Mouse (Mus musculus) activated CD4-positive, CD25-positive, alpha-beta regulatory T cell, adult 4 months (primary cell): ENCODE measurements at regions not wholly inside any gene's neighbourhood (a gene's known extent, or its start where the extent isn't known, plus 50 kb on each side); places are given as distances from the start of the nearest gene placed in this dataset.
A peak's percentile ranks its signal among the peaks of the same experiment; 100 is the strongest.

Experiments used
- ATAC-seq: one replicate; pipeline ENCODE4 v1.8.0; 2017

- no peak for ATAC-seq
Observed at GRCm38 (mm10) chr8:34623783-34624182, 512.2 kb upstream of the Gm10131 start.

GRCm38 (mm10) chr8:34622177-34623114 lies 510.9 kb upstream of the Gm10131 start:
- ATAC-seq: peak; percentile 94

- ATAC-seq: no peak
Observed at GRCm38 (mm10) chr8:34618046-34618445, 506.5 kb upstream of the Gm10131 start.

GRCm38 (mm10) chr8:34614987-34615386 lies 503.4 kb upstream of the Gm10131 start:
- ATAC-seq: no peak

GRCm38 (mm10) chr8:34614031-34614526 lies 502.5 kb upstream of the Gm10131 start:
- no peak for ATAC-seq

- no peak for ATAC-seq
Observed at GRCm38 (mm10) chr8:34613138-34613537, 501.6 kb upstream of the Gm10131 start.

- no peak for ATAC-seq
Observed at GRCm38 (mm10) chr8:34612396-34612795, 500.9 kb upstream of the Gm10131 start.

- no peak for ATAC-seq
Observed at GRCm38 (mm10) chr8:34610186-34610585, 498.6 kb upstream of the Gm10131 start.

GRCm38 (mm10) chr8:34607426-34607825 lies 495.9 kb upstream of the Gm10131 start:
- ATAC-seq: no peak

GRCm38 (mm10) chr8:34605031-34605430 lies 493.5 kb upstream of the Gm10131 start:
- ATAC-seq: no peak

- ATAC-seq: no peak
Observed at GRCm38 (mm10) chr8:34604581-34604980, 493.0 kb upstream of the Gm10131 start.

GRCm38 (mm10) chr8:34601426-34601953 lies 490.0 kb upstream of the Gm10131 start:
- no peak for ATAC-seq

GRCm38 (mm10) chr8:34600880-34601279 lies 489.3 kb upstream of the Gm10131 start:
- no peak for ATAC-seq

- no peak for ATAC-seq
Observed at GRCm38 (mm10) chr8:34596593-34596992, 485.1 kb upstream of the Gm10131 start.

GRCm38 (mm10) chr8:34590976-34591749 lies 479.6 kb upstream of the Gm10131 start:
- peak; percentile 46 for ATAC-seq

GRCm38 (mm10) chr8:34578043-34578442 lies 466.5 kb upstream of the Gm10131 start:
- no peak for ATAC-seq

GRCm38 (mm10) chr8:34574009-34574408 lies 462.5 kb upstream of the Gm10131 start:
- ATAC-seq: no peak

- ATAC-seq: no peak
Observed at GRCm38 (mm10) chr8:34573007-34573881, 461.7 kb upstream of the Gm10131 start.

GRCm38 (mm10) chr8:34571736-34572135 lies 460.2 kb upstream of the Gm10131 start:
- ATAC-seq: no peak

- ATAC-seq: no peak
Observed at GRCm38 (mm10) chr8:34562278-34562677, 450.7 kb upstream of the Gm10131 start.

- ATAC-seq: no peak
Observed at GRCm38 (mm10) chr8:34549786-34550185, 438.2 kb upstream of the Gm10131 start.

GRCm38 (mm10) chr8:34546815-34547214 lies 435.3 kb upstream of the Gm10131 start:
- ATAC-seq: peak; percentile 65
